Mouse (Mus musculus) T-helper 1 cell (primary cell): Measurements from ENCODE around the gene Plekhg6.

Experiments used
- in situ Hi-C: fragments of 300-600 bp; cut with MboI, MseI; formaldehyde crosslinking; loops from one replicate; pipeline ENCODE4 v1.15.1; 2025; ENCODE audit warnings: high pct_unique_total_duplicates

Gene Plekhg6

GRCm38 (mm10) chr6:125354352-125355151 is 26.0 kb downstream of the Plekhg6 start:
- in situ Hi-C loops, result no loop called here

GRCm38 (mm10) chr6:125353655-125354054 is 26.9 kb downstream of the Plekhg6 start:
- in situ Hi-C loops, result no loop called here

- in situ Hi-C loops, result no loop called here
Observed at GRCm38 (mm10) chr6:125353221-125353620, 27.4 kb downstream of the Plekhg6 start.

GRCm38 (mm10) chr6:125352811-125353210 is 27.8 kb downstream of the Plekhg6 start:
- in situ Hi-C loops, result no loop called here

GRCm38 (mm10) chr6:125352046-125352384 is 28.6 kb downstream of the Plekhg6 start:
- in situ Hi-C loops, result no loop called here

GRCm38 (mm10) chr6:125351368-125352045 is 29.1 kb downstream of the Plekhg6 start:
- in situ Hi-C loops, result no loop called here

GRCm38 (mm10) chr6:125350995-125351324 is 29.6 kb downstream of the Plekhg6 start:
- in situ Hi-C loops, result no loop called here

GRCm38 (mm10) chr6:125350231-125350994 is 30.2 kb downstream of the Plekhg6 start:
- in situ Hi-C loops, result no loop called here

GRCm38 (mm10) chr6:125349575-125350230 is 30.9 kb downstream of the Plekhg6 start:
- in situ Hi-C loops, result no loop called here

- in situ Hi-C loops, result no loop called here
Observed at GRCm38 (mm10) chr6:125348721-125349574, 31.6 kb downstream of the Plekhg6 start, which contains the start of gene Tnfrsf1a. Gene Tnfrsf1a, plus strand, starts transcription at chr6:125349362.

- in situ Hi-C loops, result no loop called here
Observed at GRCm38 (mm10) chr6:125346029-125346428, 34.6 kb downstream of the Plekhg6 start.

GRCm38 (mm10) chr6:125345625-125346024 is 35.0 kb downstream of the Plekhg6 start:
- in situ Hi-C loops, result no loop called here

GRCm38 (mm10) chr6:125344866-125345265 is 35.7 kb downstream of the Plekhg6 start:
- in situ Hi-C loops, result no loop called here

- in situ Hi-C loops, result no loop called here
Observed at GRCm38 (mm10) chr6:125344084-125344483, 36.5 kb downstream of the Plekhg6 start.

- in situ Hi-C loops, result no loop called here
Observed at GRCm38 (mm10) chr6:125342198-125342597, 38.4 kb downstream of the Plekhg6 start.

GRCm38 (mm10) chr6:125340244-125340643 is 40.3 kb downstream of the Plekhg6 start:
- in situ Hi-C loops, result no loop called here

GRCm38 (mm10) chr6:125338791-125339660 is 41.6 kb downstream of the Plekhg6 start:
- in situ Hi-C loops, result no loop called here

GRCm38 (mm10) chr6:125334356-125334755 is 46.2 kb downstream of the Plekhg6 start:
- in situ Hi-C loops, result no loop called here

GRCm38 (mm10) chr6:125333112-125333899 is 47.3 kb downstream of the Plekhg6 start:
- in situ Hi-C loops, result no loop called here
